Mouse (Mus musculus) forebrain, embryonic 14.5 days (tissue): ENCODE results near the gene Tspan5. TPM values are rescaled to one million over a fixed set of nuclear protein-coding genes. Genes with fewer than 3 reads are reported as not detected.

Experiments
- ATAC-seq: fragments of 200-750 bp; cut with Nextera tagmentation; 2 replicates; pipeline ENCODE4 v1.8.0; 2017; ENCODE audit warnings: mild to moderate bottlenecking, moderate library complexity
- DNase-seq: peaks from one replicate; pipeline ENCODE4 v3.0.0-alpha.2; 2015; ENCODE audit warnings: low spot score
- H3K27ac ChIP-seq: fragments of 300-500 bp; sonication (generic); 2 replicates; pipeline ENCODE4 v1.5.1; 2014; ENCODE audit warnings: low read depth, mild to moderate bottlenecking, control low read depth, low read length, moderate library complexity
- H3K27me3 ChIP-seq: fragments of 300-500 bp; sonication (generic); replicated peaks from 2 replicates; pipeline ENCODE4 v1.6.1; 2014; ENCODE audit warnings: low read length, control low read depth, mixed read lengths; ENCODE audit not compliant: control insufficient read depth, insufficient read depth
- H3K36me3 ChIP-seq: fragments of 300-500 bp; sonication (generic); 2 replicates; pipeline ENCODE4 v1.6.1; 2014; ENCODE audit warnings: low read length, control low read depth; ENCODE audit not compliant: control insufficient read depth, insufficient read depth
- H3K4me1 ChIP-seq: fragments of 300-500 bp; sonication (generic); 2 replicates; pipeline ENCODE4 v1.6.1; 2014; ENCODE audit warnings: antibody characterized with exemption, low read length, control low read depth; ENCODE audit not compliant: control insufficient read depth, insufficient read depth
- H3K4me2 ChIP-seq: fragments of 300-500 bp; sonication (generic); 2 replicates; pipeline ENCODE4 v1.6.1; 2014; ENCODE audit warnings: mild to moderate bottlenecking, control low read depth, low read length
- H3K4me3 ChIP-seq: fragments of 300-500 bp; sonication (generic); 2 replicates; pipeline ENCODE4 v1.5.1; 2014; ENCODE audit warnings: low read depth, low read length, control low read depth
- H3K9ac ChIP-seq: fragments of 300-500 bp; sonication (generic); 2 replicates; pipeline ENCODE4 v1.6.1; 2014; ENCODE audit warnings: mild to moderate bottlenecking, low read length, control low read depth, moderate library complexity
- H3K9me3 ChIP-seq: fragments of 300-500 bp; sonication (generic); replicated peaks from 2 replicates; pipeline ENCODE4 v1.6.1; 2016; ENCODE audit warnings: low read length, control low read depth, mixed read lengths; ENCODE audit not compliant: control insufficient read depth
- WGBS: fragments of 180-500 bp; shearing (Covaris S2); extraction: QIAGEN DNeasy Blood & Tissue Kit; methylation state at CpG from one replicate; pipeline ENCODE4 v1.1.7; 2014; 5-methylcytosine and 5-hydroxymethylcytosine counted together
- polyA plus RNA-seq: library from polyadenylated mRNA; unstranded; fragments of >200 nt; fragmentation: Nextera tagmentation; extraction: Ambion mirVana; gene quantifications from 2 replicates; pipeline ENCODE4 v1.2.1, GENCODE M21; 2014

Tspan5 gene
- polyA plus RNA-seq, 1 experiment from 2014 or later, result 82.3 TPM

DNA sequence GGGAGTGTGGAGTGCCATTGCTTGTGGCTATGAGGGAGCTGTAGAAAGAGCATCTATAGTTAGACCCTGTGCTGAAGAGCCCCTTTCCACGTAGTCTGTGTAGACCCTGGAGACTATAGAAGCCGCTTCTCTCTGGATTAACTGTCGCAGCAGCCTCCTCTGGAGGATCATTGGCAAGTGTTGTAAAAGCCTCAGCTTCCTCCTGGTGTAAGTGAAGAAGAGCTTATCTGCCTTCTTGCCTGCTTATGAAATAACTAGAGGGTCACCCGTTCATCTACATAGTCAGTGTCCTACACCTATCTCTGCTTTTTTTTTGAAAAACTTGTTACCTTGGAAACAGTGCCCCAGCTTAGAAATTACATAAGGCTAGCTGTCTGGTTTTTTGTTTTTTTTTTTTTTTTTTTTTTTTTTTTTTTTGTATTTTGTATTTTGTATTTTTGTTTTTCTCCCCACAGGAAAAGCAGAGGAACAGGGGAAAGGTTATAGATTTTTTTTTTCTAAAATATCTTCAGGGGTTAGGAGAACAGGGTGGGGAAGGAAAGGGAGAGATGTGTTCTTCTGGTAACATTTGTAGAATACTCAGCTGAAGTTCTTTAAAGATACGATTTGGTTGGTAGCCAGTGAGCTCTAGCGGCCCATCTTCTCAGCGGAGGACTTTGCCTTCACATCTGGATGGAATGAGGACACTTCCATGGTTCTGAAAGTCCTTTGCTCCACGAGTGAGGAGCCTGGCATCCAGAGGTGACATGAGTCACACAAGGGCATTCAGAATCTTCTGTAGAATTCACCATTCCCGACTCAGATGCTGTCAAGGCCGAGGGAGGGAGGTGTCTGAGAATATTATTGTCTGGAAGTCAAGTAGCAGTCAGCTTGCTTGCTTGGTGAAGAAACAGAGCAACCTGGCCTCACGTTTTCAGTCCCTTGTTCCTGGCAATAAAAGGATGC is 62.4 kb downstream of the Tspan5 start:
- H3K4me3 ChIP-seq, result no peak overlapping the region
- H3K9ac ChIP-seq, result no peak overlapping the region
- H3K9me3 ChIP-seq, result no peaks in the 10 kb centered on the region
- WGBS, result 77% methylated on average over 11 of the region's 11 CpGs
- peak overlapping the region; percentile 84 for H3K27ac ChIP-seq
- 0 out of 2 replicates have a peak overlapping the region, but pooled peaks have one; percentile 15 for H3K4me2 ChIP-seq
- peaks cover 39% of the 10 kb centered on the region for H3K4me1 ChIP-seq
- ATAC-seq (no peak), DNase-seq (no peak)
- no peaks in the 10 kb centered on the region for H3K27me3 ChIP-seq
- no peaks in the 10 kb centered on the region for H3K36me3 ChIP-seq

DNA sequence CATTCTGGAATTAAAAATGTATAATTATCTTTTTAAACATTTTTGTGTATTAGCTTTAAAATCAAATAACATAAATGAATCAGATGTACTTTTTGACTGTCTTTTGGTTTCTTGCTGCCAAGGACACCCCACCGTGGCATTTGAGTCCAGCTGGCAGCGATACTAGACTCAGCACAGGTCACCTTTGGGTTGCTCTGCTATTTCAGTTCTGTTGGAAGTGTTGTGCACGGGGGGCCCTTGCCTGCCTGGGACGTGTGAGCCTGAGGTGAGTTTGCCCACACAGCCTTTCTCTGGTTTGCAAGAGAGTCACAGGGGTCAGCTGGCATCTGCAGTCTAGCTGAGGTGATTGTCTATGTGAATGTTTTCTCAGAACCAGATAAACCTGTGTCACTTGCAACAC is 65.8 kb downstream of the Tspan5 start:
- no peak overlapping the region for H3K4me2 ChIP-seq
- H3K4me1 ChIP-seq, result peaks cover 20% of the 10 kb centered on the region

DNA sequence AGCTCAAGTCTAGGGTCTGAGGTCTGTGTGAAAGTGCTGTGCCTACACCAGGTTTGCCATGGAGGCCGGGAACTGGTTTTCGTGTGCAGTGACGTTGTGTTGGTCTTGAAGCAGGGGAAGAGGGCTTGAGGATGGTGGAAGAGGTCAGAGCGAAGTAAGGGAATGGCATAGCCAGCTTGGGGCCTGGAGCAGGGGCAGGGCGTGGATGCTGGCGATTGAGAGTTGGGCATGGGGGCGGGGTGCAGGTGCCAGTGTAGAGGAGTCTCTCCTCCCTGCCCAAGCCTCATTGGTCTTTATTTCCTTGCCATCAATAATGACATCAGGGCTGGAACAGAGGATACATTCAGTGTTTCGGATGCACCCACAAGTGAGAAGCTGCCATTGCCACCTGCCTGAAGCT is 67.5 kb downstream of the Tspan5 start:
- no peak for ATAC-seq
- no peak overlapping the region for H3K27ac ChIP-seq

More for the DNA sequence above, 65.8 kb downstream of the Tspan5 start:
- H3K27me3 ChIP-seq, result no peaks in the 10 kb centered on the region
- H3K9ac ChIP-seq, result no peak overlapping the region
- H3K4me3 ChIP-seq, result no peak overlapping the region
- DNase-seq (no peak), ATAC-seq (no peak)
- H3K9me3 ChIP-seq, result no peaks in the 10 kb centered on the region
- H3K36me3 ChIP-seq, result no peaks in the 10 kb centered on the region
- no peak overlapping the region for H3K27ac ChIP-seq
- WGBS, result 86% methylated on average over 4 of the region's 4 CpGs

DNA sequence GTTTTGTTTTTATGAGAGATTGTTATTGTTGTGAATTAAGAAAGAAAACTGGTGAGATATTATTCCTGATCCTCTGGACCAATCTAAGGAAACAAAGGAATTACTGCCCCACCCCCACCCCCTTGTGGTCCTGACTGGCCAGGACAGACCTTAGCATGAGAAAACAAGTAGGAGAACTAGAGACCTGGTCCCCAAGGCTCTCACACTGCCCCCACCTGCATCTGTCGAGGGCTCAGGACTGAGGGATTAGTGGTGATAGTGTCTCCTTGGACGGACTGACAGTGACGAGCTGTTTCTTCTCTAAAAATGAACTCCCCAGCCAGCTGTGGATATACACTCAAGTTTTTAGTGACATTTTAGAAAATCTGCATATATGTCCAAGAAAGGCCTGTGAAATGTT is 70.6 kb downstream of the Tspan5 start:
- no peak overlapping the region for H3K9ac ChIP-seq
- no peak overlapping the region for H3K27ac ChIP-seq

More for the DNA sequence above, 67.5 kb downstream of the Tspan5 start:
- no peak overlapping the region for H3K9ac ChIP-seq
- DNase-seq, result no peak
- H3K4me1 ChIP-seq, result peaks cover 7% of the 10 kb centered on the region
- no peaks in the 10 kb centered on the region for H3K36me3 ChIP-seq
- H3K4me3 ChIP-seq, result no peak overlapping the region
- no peaks in the 10 kb centered on the region for H3K9me3 ChIP-seq
- H3K27me3 ChIP-seq, result no peaks in the 10 kb centered on the region
- H3K4me2 ChIP-seq, result no peak overlapping the region
- WGBS, result 85% methylated on average over 8 of the region's 8 CpGs

DNA sequence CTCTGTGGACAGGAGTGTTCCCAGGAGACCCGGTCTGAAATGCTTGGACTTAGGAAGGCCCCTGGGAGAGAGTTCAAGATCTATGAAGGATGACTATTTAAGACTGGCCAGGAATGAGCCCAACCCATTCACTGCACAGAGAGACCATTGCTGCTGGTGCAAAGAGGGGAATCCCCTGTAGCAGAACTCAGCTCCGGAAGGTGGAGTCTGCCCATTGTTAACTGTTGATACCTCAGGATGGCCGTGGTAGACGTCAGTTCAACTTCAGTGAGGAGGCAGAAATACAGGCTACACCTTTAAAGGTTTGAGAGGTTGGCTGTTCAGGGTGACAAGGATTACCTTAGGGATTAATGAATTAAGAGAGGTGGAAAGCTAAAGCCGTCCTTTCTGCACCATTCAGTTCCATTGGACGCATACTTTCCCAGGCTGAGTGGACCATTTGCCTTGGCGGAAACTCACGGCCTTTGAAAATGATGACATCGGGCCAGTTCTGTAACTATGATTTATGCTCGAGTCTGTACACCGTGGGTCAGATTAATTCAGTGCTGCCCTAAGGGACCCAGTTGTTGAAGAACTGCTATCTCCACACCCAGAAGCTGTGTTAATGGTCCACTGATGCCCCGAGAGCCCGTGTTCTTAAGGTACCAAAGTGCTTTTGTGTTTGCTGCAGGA is 71.3 kb downstream of the Tspan5 start:
- Histone ChIP-seq H3K9ac (no peak overlapping the region), H3K27me3 (no peaks in the 10 kb centered on the region), H3K36me3 (no peaks in the 10 kb centered on the region), H3K27ac (no peak overlapping the region), H3K9me3 (no peaks in the 10 kb centered on the region), H3K4me3 (no peak overlapping the region), H3K4me1 (peaks cover 17% of the 10 kb centered on the region), H3K4me2 (no peak overlapping the region)
- ATAC-seq, result no peak
- WGBS, result 86% methylated on average over 13 of the region's 13 CpGs
- no peak for DNase-seq

More for the DNA sequence above, 70.6 kb downstream of the Tspan5 start:
- Histone ChIP-seq H3K27me3 (no peaks in the 10 kb centered on the region), H3K9me3 (no peaks in the 10 kb centered on the region), H3K4me1 (peaks cover 17% of the 10 kb centered on the region), H3K4me2 (no peak overlapping the region), H3K36me3 (no peaks in the 10 kb centered on the region), H3K4me3 (no peak overlapping the region)
- no peak for DNase-seq
- ATAC-seq, result no peak
- WGBS, result 26% methylated on average over 3 of the region's 3 CpGs

DNA sequence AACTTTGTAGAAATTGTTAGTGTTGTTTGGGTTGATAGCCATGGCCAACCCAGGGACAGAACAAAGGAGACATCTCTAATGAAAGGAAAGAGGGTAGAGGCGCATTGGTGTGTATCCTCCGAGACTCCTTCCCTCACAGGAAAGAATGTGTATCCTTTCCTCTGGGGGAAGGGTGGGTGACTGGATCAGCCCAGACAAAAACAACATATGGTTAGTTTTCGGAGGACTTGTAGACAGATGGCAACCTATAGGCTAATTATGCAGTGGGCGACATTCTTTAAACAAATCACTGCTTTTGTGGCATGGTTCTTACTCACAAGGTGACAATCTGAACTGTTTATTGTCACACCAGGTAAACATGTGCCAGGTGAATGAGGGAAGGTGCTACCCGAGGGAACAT is 72.5 kb downstream of the Tspan5 start:
- DNase-seq (peak; percentile 75), ATAC-seq (peak; percentile 74)
- Histone ChIP-seq H3K27me3 (no peaks in the 10 kb centered on the region), H3K4me3 (no peak overlapping the region), H3K4me1 (peaks cover 16% of the 10 kb centered on the region), H3K4me2 (no peak overlapping the region), H3K36me3 (no peaks in the 10 kb centered on the region), H3K9me3 (no peaks in the 10 kb centered on the region), H3K9ac (no peak overlapping the region), H3K27ac (peak overlapping the region; percentile 44; the same call in 1 of the 2 replicates)
- WGBS, result 52% methylated on average over 5 of the region's 5 CpGs

DNA sequence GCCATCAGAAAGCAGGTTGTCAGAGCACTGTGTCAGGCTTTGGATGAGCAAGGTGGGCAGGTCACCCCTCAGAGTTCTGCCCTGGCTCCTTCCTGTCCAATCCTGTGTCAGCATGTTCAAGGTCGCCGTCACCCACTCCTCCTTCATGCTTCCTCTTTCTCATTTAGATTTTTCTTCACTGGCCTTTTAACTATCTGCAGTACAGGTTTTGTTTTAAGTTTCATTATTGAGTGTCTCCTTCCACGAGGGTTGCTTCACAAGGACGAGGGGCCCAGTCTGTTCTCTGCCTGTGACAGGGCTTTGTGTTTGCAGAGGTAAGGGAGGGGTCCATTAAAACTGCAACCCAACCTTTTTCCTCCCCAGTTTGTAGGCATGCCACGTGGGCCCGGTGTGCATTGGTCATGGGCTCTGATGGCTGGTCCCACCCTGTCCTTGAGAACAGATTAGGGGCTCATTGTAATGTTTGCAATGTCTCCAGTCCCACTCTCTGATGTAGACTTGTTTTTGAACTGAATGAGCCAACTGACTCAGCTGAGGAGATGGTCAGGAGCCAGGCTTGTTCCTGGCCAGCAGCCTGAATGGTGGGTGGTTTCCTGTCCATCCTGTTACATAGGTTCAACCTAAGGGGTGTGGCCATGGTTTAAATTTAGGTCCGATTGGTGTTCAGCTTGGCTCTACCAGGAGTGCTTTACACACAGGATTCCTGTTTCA is 73.3 kb downstream of the Tspan5 start:
- ATAC-seq, result no peak; the same call in 1 of the 2 replicates
- Histone ChIP-seq H3K27ac (peak overlapping the region; percentile 44; the same call in 1 of the 2 replicates), H3K4me3 (no peak overlapping the region), H3K4me1 (peaks cover 12% of the 10 kb centered on the region), H3K36me3 (no peaks in the 10 kb centered on the region), H3K9me3 (no peaks in the 10 kb centered on the region), H3K9ac (no peak overlapping the region), H3K27me3 (no peaks in the 10 kb centered on the region), H3K4me2 (no peak overlapping the region)
- WGBS, result 81% methylated on average over 7 of the region's 7 CpGs
- no peak for DNase-seq

DNA sequence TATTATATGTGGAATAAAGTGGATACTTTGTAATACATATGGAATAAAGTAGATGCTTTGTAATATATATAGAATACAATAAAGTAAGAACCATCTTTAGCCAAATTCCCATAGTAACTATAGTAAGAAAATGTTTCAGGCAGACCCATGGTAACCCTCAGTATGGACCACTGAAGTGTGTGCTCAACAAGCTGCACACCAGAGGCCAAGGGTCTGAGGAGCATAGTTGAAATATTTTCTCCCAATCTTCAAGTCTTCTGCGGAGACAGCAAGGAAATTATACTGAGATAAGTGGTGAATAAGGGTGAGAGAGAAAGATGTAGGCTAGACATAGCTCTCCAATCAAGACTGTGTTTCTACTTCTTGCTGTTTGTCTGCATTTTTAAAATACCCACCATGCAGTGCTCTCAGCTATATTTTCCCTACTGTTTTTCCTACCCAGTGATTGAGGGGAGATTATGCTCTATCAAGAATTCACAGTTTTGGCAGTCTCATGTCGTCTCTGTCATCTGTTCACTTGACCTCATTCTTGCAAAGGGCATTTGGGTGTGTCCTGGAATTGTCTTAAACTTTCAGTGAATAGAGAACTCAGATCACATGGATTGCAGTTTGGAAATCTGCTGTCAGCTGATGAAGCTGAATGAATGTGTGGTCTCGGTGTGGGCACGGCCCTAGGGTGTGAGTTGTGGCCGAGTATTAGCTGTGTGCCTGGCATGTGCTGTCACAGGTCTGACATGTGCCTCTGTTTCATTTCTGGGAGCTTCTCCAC is 75.1 kb downstream of the Tspan5 start:
- ATAC-seq (no peak), DNase-seq (no peak)
- Histone ChIP-seq H3K27ac (no peak overlapping the region), H3K9me3 (no peaks in the 10 kb centered on the region), H3K4me3 (no peak overlapping the region), H3K36me3 (no peaks in the 10 kb centered on the region), H3K4me1 (peaks cover 19% of the 10 kb centered on the region), H3K27me3 (no peaks in the 10 kb centered on the region), H3K9ac (no peak overlapping the region), H3K4me2 (no peak overlapping the region)
- 66% methylated on average over 5 of the region's 5 CpGs for WGBS
